ENCODE assay signal across 15 mouse cellular contexts in the genomic region with DNA sequence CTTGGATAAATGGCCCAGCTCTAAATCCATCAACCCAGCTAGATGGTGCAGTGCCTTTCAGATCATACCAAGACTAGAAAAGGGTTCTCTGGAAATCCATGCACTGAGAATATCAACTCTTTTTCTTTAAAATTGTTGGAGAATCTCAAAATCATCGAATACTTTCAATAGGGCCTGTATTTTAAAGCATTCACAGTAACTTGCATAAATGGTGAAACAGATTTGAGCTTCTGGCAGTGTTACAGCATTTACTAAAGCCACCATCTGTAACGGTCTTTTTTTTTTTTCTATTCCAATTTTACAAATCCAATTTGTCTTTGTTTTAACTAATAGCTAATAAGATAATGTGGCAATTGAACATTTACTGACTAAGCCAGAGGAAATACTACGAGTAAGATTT.
"Had no signal": no experiment of that assay in that cellular context is flagged by ENCODE, and none has a peak within 500 bp of the region (broad histone marks: within the 10 kb centered on the region; RNA-seq: fewer than 3 reads in every experiment).

No protein-coding gene starts in this region.

- H3K4me1 ChIP-seq: limb, embryonic 15.5 days; liver, embryonic 12.5 days had no signal

- DNase-seq: kidney, adult 9 months; kidney, postnatal 10 days; layer of hippocampus, postnatal 36 days; lung, postnatal 14 days; right cerebral cortex, postnatal 4 days; spleen, adult 18-20 months; thymus, adult 18-20 months; thymus, postnatal 14 days had no signal

- H3K9me3 ChIP-seq: limb, embryonic 15.5 days; liver, embryonic 12.5 days; lung, embryonic 15.5 days; megakaryocyte, embryonic 14.5 days; midbrain, embryonic 12.5 days had no signal

- H3K4me3 ChIP-seq: limb, embryonic 15.5 days; liver, embryonic 12.5 days; lung, embryonic 15.5 days; megakaryocyte, embryonic 14.5 days; midbrain, embryonic 12.5 days had no signal

- H3K27me3 ChIP-seq: limb, embryonic 15.5 days; liver, embryonic 12.5 days; lung, embryonic 15.5 days; midbrain, embryonic 12.5 days had no signal

- H3K4me2 ChIP-seq: limb, embryonic 15.5 days; liver, embryonic 12.5 days; lung, embryonic 15.5 days; midbrain, embryonic 12.5 days had no signal

- H3K9ac ChIP-seq: limb, embryonic 15.5 days; liver, embryonic 12.5 days; lung, embryonic 15.5 days; midbrain, embryonic 12.5 days had no signal

- H3K27ac ChIP-seq: limb, embryonic 15.5 days; liver, embryonic 12.5 days; lung, embryonic 15.5 days; macrophage; midbrain, embryonic 12.5 days had no signal

- H3K36me3 ChIP-seq: limb, embryonic 15.5 days; liver, embryonic 12.5 days; lung, embryonic 15.5 days; midbrain, embryonic 12.5 days had no signal

- ATAC-seq: liver, embryonic 12.5 days; midbrain, embryonic 16.5 days had no signal
